Mouse (Mus musculus): ENCODE measurements at regions not wholly inside any gene's neighbourhood (a gene's known extent, or its start where the extent isn't known, plus 50 kb on each side); places are given as distances from the start of the nearest gene placed in this dataset.
"Not testable (repeated sequence)": the region's sequence is repeated elsewhere in the genome, so short reads cannot be mapped to it uniquely, and the experiment has no call there.

- Histone ChIP-seq H3K27me3 (replicated peaks) (no peaks in the 10 kb centered on the region), H3K4me2 (no peak overlapping the region), H3K4me1 (0 out of 2 replicates have a peak, but pooled peaks cover 7% of the 10 kb centered on the region), H3K4me3 (no peak overlapping the region), H3K9me3 (no peaks in the 10 kb centered on the region), H3K36me3 (no peaks in the 10 kb centered on the region), H3K9ac (no peak overlapping the region), H3K27ac (replicated peaks) (no peak overlapping the region)
- 67% methylated on average over 5 of the region's 5 CpGs for WGBS
- ATAC-seq (ENCODE audit: extremely low read depth, insufficient number of reproducible peaks, low FRiP score, low TSS enrichment): no peak
These were observed 53.3 kb upstream of the Trdn start for GRCm38 (mm10) chr10:33027055-33027454.

GRCm38 (mm10) chr10:33022254-33022653 is 58.1 kb upstream of the Trdn start:
- WGBS: 82% methylated on average over 2 of the region's 2 CpGs
- Histone ChIP-seq H3K4me2 (no peak overlapping the region), H3K9ac (no peak overlapping the region), H3K36me3 (no peaks in the 10 kb centered on the region), H3K4me1 (no peaks in the 10 kb centered on the region), H3K4me3 (no peak overlapping the region), H3K27me3 (replicated peaks) (no peaks in the 10 kb centered on the region), H3K9me3 (no peaks in the 10 kb centered on the region), H3K27ac (replicated peaks) (no peak overlapping the region)
- ATAC-seq (ENCODE audit: extremely low read depth, insufficient number of reproducible peaks, low FRiP score, low TSS enrichment): no peak

GRCm38 (mm10) chr10:32984727-32985587 is 94.7 kb upstream of the Nkain2 start:
- Histone ChIP-seq H3K4me2 (no peak overlapping the region), H3K36me3 (no peaks in the 10 kb centered on the region), H3K27me3 (replicated peaks) (no peaks in the 10 kb centered on the region), H3K27ac (replicated peaks) (0 out of 2 replicates have a peak overlapping the region, but pooled peaks have one; percentile 39), H3K4me1 (peaks cover 4% of the 10 kb centered on the region; the same call in 1 of the 2 replicates), H3K9ac (no peak overlapping the region), H3K4me3 (no peak overlapping the region), H3K9me3 (no peaks in the 10 kb centered on the region)
- 42% methylated on average over 11 of the region's 11 CpGs for WGBS
- ATAC-seq (ENCODE audit: extremely low read depth, insufficient number of reproducible peaks, low FRiP score, low TSS enrichment): no peak

- H3K4me2 ChIP-seq; H3K9me3 ChIP-seq; H3K36me3 ChIP-seq; H3K4me3 ChIP-seq; H3K4me1 ChIP-seq; ATAC-seq (ENCODE audit: extremely low read depth, insufficient number of reproducible peaks, low FRiP score, low TSS enrichment); H3K9ac ChIP-seq; H3K27me3 ChIP-seq (replicated peaks); H3K27ac ChIP-seq (replicated peaks): not testable (repeated sequence)
- 73% methylated on average over 5 of the region's 5 CpGs for WGBS
These were observed 68.2 kb upstream of the Nkain2 start for GRCm38 (mm10) chr10:32958286-32959043.

- H3K4me2 ChIP-seq; H3K4me3 ChIP-seq; H3K27me3 ChIP-seq (replicated peaks); H3K9me3 ChIP-seq; H3K4me1 ChIP-seq; ATAC-seq (ENCODE audit: extremely low read depth, insufficient number of reproducible peaks, low FRiP score, low TSS enrichment); H3K9ac ChIP-seq; H3K27ac ChIP-seq (replicated peaks); H3K36me3 ChIP-seq: not testable (repeated sequence)
- 85% methylated on average over 1 of the region's 1 CpGs for WGBS
These were observed 67.2 kb upstream of the Nkain2 start for GRCm38 (mm10) chr10:32957476-32957875.

GRCm38 (mm10) chr10:32953771-32954170 is 63.5 kb upstream of the Nkain2 start:
- ATAC-seq (ENCODE audit: extremely low read depth, insufficient number of reproducible peaks, low FRiP score, low TSS enrichment); H3K4me1 ChIP-seq; H3K36me3 ChIP-seq; H3K27me3 ChIP-seq (replicated peaks); H3K27ac ChIP-seq (replicated peaks); H3K4me3 ChIP-seq; H3K4me2 ChIP-seq; H3K9ac ChIP-seq; H3K9me3 ChIP-seq: not testable (repeated sequence)
- 78% methylated on average over 2 of the region's 2 CpGs for WGBS

- no peak overlapping the region for H3K4me2 ChIP-seq
- peaks cover 5% of the 10 kb centered on the region; the same call in 1 of the 2 replicates for H3K9me3 ChIP-seq
- H3K4me3 ChIP-seq: no peak overlapping the region
- H3K9ac ChIP-seq: no peak overlapping the region
- no peaks in the 10 kb centered on the region for H3K27me3 ChIP-seq (replicated peaks)
- 82% methylated on average over 2 of the region's 2 CpGs for WGBS
- H3K4me1 ChIP-seq: no peaks in the 10 kb centered on the region
- H3K36me3 ChIP-seq: no peaks in the 10 kb centered on the region
- ATAC-seq (ENCODE audit: extremely low read depth, insufficient number of reproducible peaks, low FRiP score, low TSS enrichment): no peak
- no peak overlapping the region for H3K27ac ChIP-seq (replicated peaks)
These were observed 62.2 kb upstream of the Nkain2 start for GRCm38 (mm10) chr10:32952494-32952893.

GRCm38 (mm10) chr10:32943026-32943425 is 52.8 kb upstream of the Nkain2 start:
- Histone ChIP-seq H3K4me2 (no peak overlapping the region), H3K27ac (replicated peaks) (no peak overlapping the region), H3K4me1 (no peaks in the 10 kb centered on the region), H3K27me3 (replicated peaks) (no peaks in the 10 kb centered on the region), H3K4me3 (no peak overlapping the region), H3K9me3 (no peaks in the 10 kb centered on the region), H3K9ac (no peak overlapping the region), H3K36me3 (no peaks in the 10 kb centered on the region)
- no peak for ATAC-seq (ENCODE audit: extremely low read depth, insufficient number of reproducible peaks, low FRiP score, low TSS enrichment)
